Mouse (Mus musculus): ENCODE data around the gene Gm49721.
"Not testable (repeated sequence)": the region's sequence is repeated elsewhere in the genome, so short reads cannot be mapped to it uniquely, and the experiment has no call there.

Gm49721 gene

GRCm38 (mm10) chr17:6978287-6979248 is at the start of gene Gm49721:
Gene Gm49721, plus strand, starts transcription at chr17:6978904.
- DNase-seq (ENCODE audit: low read depth, low spot score), result not testable (repeated sequence)

- DNase-seq (ENCODE audit: low read depth, low spot score), result not testable (repeated sequence)
Measured at GRCm38 (mm10) chr17:6931625-6932024, 47.1 kb upstream of the Gm49721 start.

- DNase-seq (ENCODE audit: low read depth, low spot score), result not testable (repeated sequence)
Measured at GRCm38 (mm10) chr17:6942560-6942959, 36.1 kb upstream of the Gm49721 start.

- DNase-seq (ENCODE audit: low read depth, low spot score), result not testable (repeated sequence)
Measured at GRCm38 (mm10) chr17:6947637-6947983, 31.1 kb upstream of the Gm49721 start.

GRCm38 (mm10) chr17:6947984-6948768 is 30.5 kb upstream of the Gm49721 start, which contains the start of gene Rsph3b:
Gene Rsph3b, minus strand, starts transcription at chr17:6948682.
- DNase-seq (ENCODE audit: low read depth, low spot score), result not testable (repeated sequence)

- not testable (repeated sequence) for DNase-seq (ENCODE audit: low read depth, low spot score)
Measured at GRCm38 (mm10) chr17:6948769-6949228, 29.9 kb upstream of the Gm49721 start.

GRCm38 (mm10) chr17:6958881-6959280 is 19.8 kb upstream of the Gm49721 start:
- not testable (repeated sequence) for DNase-seq (ENCODE audit: low read depth, low spot score)

- not testable (repeated sequence) for DNase-seq (ENCODE audit: low read depth, low spot score)
Measured at GRCm38 (mm10) chr17:6959543-6960259, 19.0 kb upstream of the Gm49721 start.

- not testable (repeated sequence) for DNase-seq (ENCODE audit: low read depth, low spot score)
Measured at GRCm38 (mm10) chr17:6960349-6960748, 18.4 kb upstream of the Gm49721 start.

GRCm38 (mm10) chr17:6960776-6961175 is 17.9 kb upstream of the Gm49721 start, which contains the start of gene Tagap1:
Gene Tagap1, minus strand, starts transcription at chr17:6961156.
- not testable (repeated sequence) for DNase-seq (ENCODE audit: low read depth, low spot score)

- not testable (repeated sequence) for DNase-seq (ENCODE audit: low read depth, low spot score)
Measured at GRCm38 (mm10) chr17:6961181-6962000, 17.3 kb upstream of the Gm49721 start.

GRCm38 (mm10) chr17:6962339-6962738 is 16.4 kb upstream of the Gm49721 start:
- DNase-seq (ENCODE audit: low read depth, low spot score), result not testable (repeated sequence)

GRCm38 (mm10) chr17:6962936-6963335 is 15.8 kb upstream of the Gm49721 start:
- DNase-seq (ENCODE audit: low read depth, low spot score), result not testable (repeated sequence)

- not testable (repeated sequence) for DNase-seq (ENCODE audit: low read depth, low spot score)
Measured at GRCm38 (mm10) chr17:6965364-6965763, 13.3 kb upstream of the Gm49721 start.

GRCm38 (mm10) chr17:6967673-6968072 is 11.0 kb upstream of the Gm49721 start:
- DNase-seq (ENCODE audit: low read depth, low spot score), result not testable (repeated sequence)

- not testable (repeated sequence) for DNase-seq (ENCODE audit: low read depth, low spot score)
Measured at GRCm38 (mm10) chr17:6970334-6970733, 8.4 kb upstream of the Gm49721 start, which contains the start of gene Rnaset2b. Gene Rnaset2b, plus strand, starts transcription at chr17:6970634.

- not testable (repeated sequence) for DNase-seq (ENCODE audit: low read depth, low spot score)
Measured at GRCm38 (mm10) chr17:6971238-6971637, 7.5 kb upstream of the Gm49721 start.

GRCm38 (mm10) chr17:6972836-6973396 is 5.8 kb upstream of the Gm49721 start:
- not testable (repeated sequence) for DNase-seq (ENCODE audit: low read depth, low spot score)

- not testable (repeated sequence) for DNase-seq (ENCODE audit: low read depth, low spot score)
Measured at GRCm38 (mm10) chr17:6974985-6975384, 3.7 kb upstream of the Gm49721 start.

- not testable (repeated sequence) for DNase-seq (ENCODE audit: low read depth, low spot score)
Measured at GRCm38 (mm10) chr17:6979380-6979779, 676 bp downstream of the Gm49721 start.
